Mouse (Mus musculus): ENCODE data around the gene Ptprd. TPM values are rescaled to one million over a fixed set of nuclear protein-coding genes. Genes with fewer than 3 reads are reported as not detected.

Gene Ptprd
- 7.0 TPM for polyA plus RNA-seq (2014; fragmentation: Illumina TruSeq; extraction: RNeasy Lipid Tissue Mini Kit (QIAGEN cat#74804); ENCODE audit: low read depth, low replicate concordance)

DNA sequence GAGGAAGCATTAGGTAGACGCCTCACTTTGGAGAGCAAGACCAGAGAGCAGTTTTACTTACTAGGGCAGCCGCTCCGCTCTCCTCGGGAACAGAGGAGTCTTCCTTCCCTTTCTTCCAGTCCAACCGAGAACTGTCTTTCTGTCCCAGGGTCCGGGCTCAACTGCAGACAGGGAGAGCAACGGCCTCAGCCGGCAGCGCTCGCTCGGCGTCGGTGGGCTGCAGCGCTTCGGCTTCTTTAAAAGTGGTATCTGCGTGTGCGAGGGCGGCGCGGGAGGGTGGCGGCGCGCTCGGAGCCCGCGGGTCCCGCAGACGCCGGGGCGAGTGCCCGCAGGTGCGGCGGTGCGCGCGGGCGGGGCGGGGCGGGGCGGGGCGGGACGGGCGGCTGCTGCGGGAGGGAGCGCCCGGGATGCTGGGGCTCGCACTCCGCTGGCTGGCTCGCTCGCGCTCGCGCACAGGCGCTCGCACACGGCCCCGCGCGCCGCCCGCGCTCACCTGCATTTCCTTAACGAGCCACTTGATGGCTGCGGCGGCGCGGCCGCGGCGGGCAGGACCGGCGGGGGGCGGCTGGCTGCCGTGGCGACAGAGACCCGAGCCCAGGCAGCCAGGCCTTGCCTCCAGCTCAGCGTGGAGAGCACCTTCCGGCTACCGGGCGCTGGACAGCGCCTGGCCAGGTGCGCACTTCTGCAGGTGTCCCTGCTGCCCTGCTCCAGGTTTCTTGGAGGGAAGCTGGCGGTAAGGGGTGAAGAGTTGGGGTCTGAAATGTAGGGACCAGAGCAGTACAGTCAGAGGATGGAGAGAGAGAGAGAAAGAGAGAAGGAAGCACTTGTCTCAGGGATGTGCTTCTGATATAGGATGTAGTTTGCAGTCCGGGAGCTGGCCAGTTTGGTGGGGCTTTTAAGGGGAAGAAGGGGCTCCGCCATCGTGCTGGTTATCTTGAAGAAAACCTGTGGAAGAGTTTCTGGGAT lies at the start of gene Ptprd:
Gene Ptprd, minus strand, starts transcription at position 433 of the 966 bp plus-strand sequence.

Measured in adipose tissue, adult 10 weeks (tissue).